Mouse (Mus musculus) MEL (cell line): ENCODE results near the gene Ints6. TPM values are rescaled to one million over a fixed set of nuclear protein-coding genes. Genes with fewer than 3 reads are reported as not detected.
A peak's percentile ranks its signal among the peaks of the same experiment; 100 is the strongest.

Experiments used
- DNase-seq: peaks from one replicate; pipeline ENCODE4 v3.0.0; 2011; ENCODE audit warnings: low read depth, low spot score
- H3K27ac ChIP-seq: 2 replicates; pipeline ENCODE4 v1.5.1; 2012; ENCODE audit warnings: low read depth, mild to moderate bottlenecking, control low read depth, low read length, moderate library complexity; ENCODE audit not compliant: control insufficient read depth
- H3K27me3 ChIP-seq, 2 experiments: fragments of 150-350 bp in 1 of 2; sonication (generic) in 1 of 2; 2 replicates each; pipeline ENCODE4 v1.6.1; 2012; ENCODE audit warnings: low read length in 2 of 2, mild to moderate bottlenecking in 2 of 2, improper control_type of control experiment in 1 of 2, moderate library complexity in 1 of 2; ENCODE audit not compliant: insufficient read depth in 2 of 2, control insufficient read depth in 1 of 2
- H3K36me3 ChIP-seq, 2 experiments: 2 replicates each; pipeline ENCODE4 v1.6.1; 2012 to 2014; ENCODE audit warnings: low read length in 2 of 2, improper control_type of control experiment in 1 of 2, inconsistent platforms in 1 of 2, mild to moderate bottlenecking in 1 of 2; ENCODE audit not compliant: insufficient read depth in 2 of 2, control insufficient read depth in 1 of 2
- H3K4me1 ChIP-seq, 2 experiments: fragments of 150-350 bp in 1 of 2; sonication (generic) in 1 of 2; 2 replicates each; pipeline ENCODE4 v1.6.1; 2012; ENCODE audit warnings: low read length in 2 of 2, improper control_type of control experiment in 1 of 2, mild to moderate bottlenecking in 1 of 2; ENCODE audit not compliant: insufficient read depth in 2 of 2, control insufficient read depth in 1 of 2
- H3K4me3 ChIP-seq, 2 experiments: fragments of 150-350 bp in 1 of 2; sonication (generic) in 1 of 2; 2 replicates each; pipeline ENCODE4 v1.5.1; 2012; ENCODE audit warnings: low read depth in 2 of 2, low read length in 2 of 2, mild to moderate bottlenecking in 2 of 2, moderate library complexity in 2 of 2, control low read depth in 1 of 2, improper control_type of control experiment in 1 of 2; ENCODE audit not compliant: control insufficient read depth in 1 of 2, insufficient read depth in 1 of 2
- H3K79me2 ChIP-seq: 2 replicates; pipeline ENCODE4 v1.6.1; 2012; ENCODE audit warnings: mild to moderate bottlenecking, low read length, moderate library complexity; ENCODE audit not compliant: control insufficient read depth, poor library complexity, insufficient read depth
- H3K9ac ChIP-seq: 2 replicates; pipeline ENCODE4 v1.6.1; 2012; ENCODE audit warnings: low read depth, mild to moderate bottlenecking, control low read depth, low read length, moderate library complexity; ENCODE audit not compliant: control insufficient read depth, poor library complexity, severe bottlenecking
- H3K9me3 ChIP-seq: fragments of 150-350 bp; sonication (generic); replicated peaks from 2 replicates; pipeline ENCODE4 v1.6.1; 2012; ENCODE audit warnings: mild to moderate bottlenecking, low read length, improper control_type of control experiment, moderate library complexity; ENCODE audit not compliant: insufficient read depth
- BHLHE40 ChIP-seq: IDR thresholded peaks from 2 replicates; pipeline ENCODE4 v1.6.1; 2012; ENCODE audit warnings: low read depth, mild to moderate bottlenecking, inconsistent platforms, low read length, improper control_type of control experiment, borderline replicate concordance
- CTCF ChIP-seq, 3 experiments: IDR thresholded peaks in 2 of 3; conservative IDR thresholded peaks in 1 of 3; 2 replicates each; pipeline ENCODE4 v1.5.1; 2011 to 2012; ENCODE audit warnings: low read length in 3 of 3, low read depth in 2 of 3, mild to moderate bottlenecking in 2 of 3, improper control_type of control experiment in 1 of 3, inconsistent platforms in 1 of 3, mixed read lengths in 1 of 3, moderate library complexity in 1 of 3; ENCODE audit not compliant: control insufficient read depth in 1 of 3, insufficient read depth in 1 of 3, poor library complexity in 1 of 3, severe bottlenecking in 1 of 3
- EP300 ChIP-seq, 2 experiments: IDR thresholded peaks; 2 replicates each; pipeline ENCODE4 v1.6.1; 2011; ENCODE audit warnings: improper control_type of control experiment in 2 of 2, low read length in 2 of 2, low read depth in 1 of 2, mild to moderate bottlenecking in 1 of 2
- GABPA ChIP-seq: IDR thresholded peaks from 2 replicates; pipeline ENCODE4 v1.6.1; 2012; ENCODE audit warnings: low read depth, mild to moderate bottlenecking, inconsistent platforms, low read length, improper control_type of control experiment, moderate library complexity
- GATA1 ChIP-seq: IDR thresholded peaks from 2 replicates; pipeline ENCODE4 v1.6.1; 2011; ENCODE audit warnings: low read depth, low read length, improper control_type of control experiment
- KAT2A ChIP-seq: conservative IDR thresholded peaks from 2 replicates; pipeline ENCODE4 v1.6.1; 2012; ENCODE audit warnings: low read depth, low read length, improper control_type of control experiment, inconsistent platforms
- MAFK ChIP-seq: IDR thresholded peaks from 2 replicates; pipeline ENCODE4 v1.6.1; 2011; ENCODE audit warnings: low read depth, mild to moderate bottlenecking, low read length, improper control_type of control experiment, borderline replicate concordance
- MAX ChIP-seq: IDR thresholded peaks from 2 replicates; pipeline ENCODE4 v1.6.1; 2011; ENCODE audit warnings: low read length, improper control_type of control experiment
- NRF1 ChIP-seq: IDR thresholded peaks from 2 replicates; pipeline ENCODE4 v1.6.1; 2014; ENCODE audit warnings: low read depth, mild to moderate bottlenecking, inconsistent platforms, low read length, improper control_type of control experiment, moderate library complexity; ENCODE audit not compliant: poor library complexity, insufficient read depth, severe bottlenecking
- RAD21 ChIP-seq: IDR thresholded peaks from 2 replicates; pipeline ENCODE4 v1.6.1; 2011; ENCODE audit warnings: mild to moderate bottlenecking, low read depth, low read length, improper control_type of control experiment
- SIN3A ChIP-seq: IDR thresholded peaks from 2 replicates; pipeline ENCODE4 v1.6.1; 2012; ENCODE audit warnings: low read length, improper control_type of control experiment, inconsistent platforms
- SMC3 ChIP-seq: IDR thresholded peaks from 2 replicates; pipeline ENCODE4 v1.6.1; 2011; ENCODE audit warnings: low read depth, low read length, improper control_type of control experiment
- TAL1 ChIP-seq: IDR thresholded peaks from 2 replicates; pipeline ENCODE4 v1.6.1; 2012; ENCODE audit warnings: mild to moderate bottlenecking, inconsistent platforms, low read length, moderate library complexity, mixed read lengths
- ZC3H11A ChIP-seq: IDR thresholded peaks from 2 replicates; pipeline ENCODE4 v1.6.1; 2012; ENCODE audit warnings: low read depth, mild to moderate bottlenecking, inconsistent platforms, low read length, improper control_type of control experiment
- ZKSCAN1 ChIP-seq: IDR thresholded peaks from 2 replicates; pipeline ENCODE4 v1.6.1; 2012; ENCODE audit warnings: low read depth, mild to moderate bottlenecking, inconsistent platforms, low read length, improper control_type of control experiment, moderate library complexity
- ZNF384 ChIP-seq: IDR thresholded peaks from 2 replicates; pipeline ENCODE4 v1.6.1; 2012; ENCODE audit warnings: low read depth, mild to moderate bottlenecking, inconsistent platforms, low read length, improper control_type of control experiment
- polyA plus RNA-seq, 2 experiments: library from polyadenylated mRNA; stranded (reverse) in 1 of 2; unstranded in 1 of 2; fragments of >175 nt in 1 of 2; fragments of >200 nt in 1 of 2; gene quantifications; 2 replicates each; pipeline versions ENCODE4 v1.2.1 to v1.2.4; 2012; ENCODE audit warnings: low replicate concordance in 2 of 2, low read depth in 1 of 2; ENCODE audit not compliant: insufficient read length in 2 of 2, insufficient read depth in 1 of 2, missing spikeins in 1 of 2
- total RNA-seq: library from RNA; depleted of rRNA; stranded (reverse); fragments of 300-350 nt; gene quantifications from 2 replicates; pipeline ENCODE4 v1.2.3, GENCODE M21; 2012

The Ints6 gene
- total and polyA plus RNA-seq, 3 experiments: 27.4 to 150 (median 29.1) TPM

DNA sequence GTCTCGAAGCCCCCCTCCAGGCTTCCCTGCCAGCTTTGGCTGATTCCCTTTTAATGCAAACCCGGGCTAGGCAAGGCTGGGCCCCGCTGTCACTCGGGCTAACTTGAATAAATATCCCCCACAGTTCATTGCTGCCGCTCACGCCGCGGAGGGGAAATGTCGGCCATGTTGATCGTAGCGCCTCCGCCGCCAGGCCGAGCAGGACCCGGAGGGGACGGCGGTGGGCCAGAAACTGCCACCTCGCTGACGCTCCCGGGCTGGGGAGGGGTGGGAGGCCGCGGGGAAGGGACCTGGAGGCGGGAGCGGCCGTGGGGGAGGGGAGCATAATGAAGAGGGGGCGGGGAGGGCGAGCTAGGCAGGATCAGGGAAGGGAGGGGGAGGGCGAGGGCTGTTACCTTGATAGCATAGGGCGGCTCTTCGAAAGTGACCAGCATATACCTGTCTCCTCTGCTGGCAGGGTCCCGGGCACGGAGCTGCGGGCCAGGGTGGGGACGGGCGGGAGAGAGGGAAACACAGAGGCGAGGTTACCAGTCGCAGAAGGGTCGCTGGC lies 1.1 kb downstream of the Ints6 start (continued):
- TF ChIP-seq NRF1: no peak
- TF ChIP-seq, all 39 proteins: peak for 7

DNA sequence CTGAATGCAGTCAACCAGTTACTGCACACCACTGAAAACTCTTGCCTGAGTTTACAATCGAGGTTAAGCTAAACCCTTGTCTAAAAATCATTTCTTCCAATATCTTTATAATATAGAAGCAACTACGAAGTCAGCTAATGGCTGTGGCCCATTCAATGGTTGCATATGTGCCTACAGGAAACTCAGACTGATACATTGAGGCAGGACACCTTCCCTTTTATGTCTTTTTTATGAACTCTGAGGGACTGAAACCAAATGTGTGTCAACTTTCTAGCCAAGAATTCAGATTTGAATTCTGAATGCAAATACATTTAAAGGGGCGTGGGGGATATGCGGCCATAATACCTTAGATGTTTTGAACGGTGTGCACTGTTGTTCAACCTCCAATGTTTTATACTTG lies 2.3 kb downstream of the Ints6 start:
- H3K4me3 ChIP-seq: no peak overlapping the region; a peak in 1 of 4 replicates

DNA sequence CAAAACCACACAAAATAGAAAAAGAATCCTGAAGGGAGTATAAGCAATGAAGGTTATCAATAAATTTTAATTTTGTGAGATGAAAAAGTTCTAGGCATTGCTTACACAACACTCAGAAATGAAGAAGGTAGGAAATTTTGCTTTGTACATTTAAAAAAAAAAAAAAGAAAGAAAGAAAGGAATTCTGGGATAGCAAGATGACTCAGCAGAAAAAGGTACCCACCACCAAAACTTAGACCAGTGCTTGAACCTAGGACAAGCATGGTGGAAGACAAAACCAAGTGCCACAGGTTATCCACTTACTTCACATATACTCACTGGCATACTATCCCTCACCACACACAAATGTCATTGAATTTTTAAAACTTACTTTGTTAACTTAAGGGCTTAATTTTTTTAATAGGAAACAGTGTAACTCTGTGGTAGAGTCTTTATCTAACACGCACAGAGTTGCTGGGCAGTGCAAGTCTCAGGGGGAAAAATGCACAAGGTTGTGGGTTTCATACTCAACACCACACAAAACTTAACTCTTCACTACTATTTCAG lies 5.8 kb downstream of the Ints6 start:
- Histone ChIP-seq H3K36me3 (peaks cover 16 to 66% of the 10 kb centered on the region in 2 experiments), H3K27ac (peak overlapping the region; percentile 30; the same call in 1 of the 2 replicates), H3K79me2 (peaks cover 12% of the 10 kb centered on the region), H3K4me1 (peaks cover 18 to 33% of the 10 kb centered on the region in 2 experiments), H3K9ac (no peak overlapping the region), H3K9me3 (no peaks in the 10 kb centered on the region), H3K4me3 (no peak overlapping the region; a peak in 1 of 4 replicates), H3K27me3 (no peaks in the 10 kb centered on the region)
- peak; percentile 87; the same call in 1 of the 2 replicates for TF ChIP-seq GABPA
- TF ChIP-seq BHLHE40: no peak
- no peak for TF ChIP-seq RAD21
- TF ChIP-seq EP300 (IDR thresholded peaks at IDR 0.05; ENCODE audit: low read depth in 1 of 2, low read length in 2 of 2): peak; percentile 28 to 53; a peak in 3 of 4 replicates
- TF ChIP-seq MAFK: peak; percentile 90
- peak; percentile 81 for TF ChIP-seq ZNF384
- TF ChIP-seq ZC3H11A: no peak
- TF ChIP-seq MAX: no peak
- 0 out of 2 replicates have a peak, but pooled peaks have one; percentile 29 for TF ChIP-seq GATA1
- peak; percentile 68 for TF ChIP-seq TAL1
- peak; percentile 59 for DNase-seq

More for the DNA sequence above, 2.3 kb downstream of the Ints6 start:
- Histone ChIP-seq H3K9ac (peak overlapping the region; percentile 7; the same call in 1 of the 2 replicates), H3K79me2 (peaks cover 21% of the 10 kb centered on the region), H3K9me3 (no peaks in the 10 kb centered on the region), H3K27me3 (no peaks in the 10 kb centered on the region), H3K36me3 (peaks cover 8 to 52% of the 10 kb centered on the region in 2 experiments), H3K4me1 (peaks cover 17 to 24% of the 10 kb centered on the region in 2 experiments), H3K27ac (no peak overlapping the region)
- DNase-seq: no peak
- TF ChIP-seq NRF1: no peak
- no peak for TF ChIP-seq SIN3A
- TF ChIP-seq SMC3: no peak
- TF ChIP-seq ZKSCAN1: no peak
- no peak for TF ChIP-seq MAFK
- no peak for TF ChIP-seq CTCF (IDR thresholded peaks at IDR 0.05 in 2 of 3, conservative IDR thresholded peaks at IDR 0.05 in 1 of 3; ENCODE audit: control insufficient read depth in 1 of 3, insufficient read depth in 1 of 3, low read depth in 2 of 3, low read length in 3 of 3, poor library complexity in 1 of 3, severe bottlenecking in 1 of 3)
- no peak for TF ChIP-seq KAT2A
